Mouse (Mus musculus) liver, embryonic 13.5 days (tissue): Measurements from ENCODE around the gene Zfp936. TPM values are rescaled to one million over a fixed set of nuclear protein-coding genes. Genes with fewer than 3 reads are reported as not detected.
"Not testable (repeated sequence)": the region's sequence is repeated elsewhere in the genome, so short reads cannot be mapped to it uniquely, and the experiment has no call there.

ENCODE experiments used
- ATAC-seq: fragments of 200-750 bp; cut with Nextera tagmentation; 2 replicates; pipeline ENCODE4 v1.8.0; 2017; ENCODE audit warnings: low read depth, mild to moderate bottlenecking, moderate number of reproducible peaks, moderate library complexity
- DNase-seq: peaks from one replicate; pipeline ENCODE4 v3.0.0; 2022
- H3K27ac ChIP-seq: fragments of 300-500 bp; sonication (generic); 2 replicates; pipeline ENCODE4 v1.5.1; 2015; ENCODE audit warnings: moderate library complexity, mild to moderate bottlenecking, inconsistent platforms
- H3K27me3 ChIP-seq: fragments of 300-500 bp; sonication (generic); 2 replicates; pipeline ENCODE4 v1.6.1; 2015; ENCODE audit warnings: mild to moderate bottlenecking, inconsistent platforms
- H3K36me3 ChIP-seq: fragments of 300-500 bp; sonication (generic); 2 replicates; pipeline ENCODE4 v1.6.1; 2015; ENCODE audit warnings: mild to moderate bottlenecking, inconsistent platforms
- H3K4me1 ChIP-seq: fragments of 300-500 bp; sonication (generic); replicated peaks from 2 replicates; pipeline ENCODE4 v1.6.1; 2015; ENCODE audit warnings: inconsistent platforms
- H3K4me2 ChIP-seq: fragments of 300-500 bp; sonication (generic); 2 replicates; pipeline ENCODE4 v1.6.1; 2015; ENCODE audit warnings: inconsistent platforms, mild to moderate bottlenecking, moderate library complexity
- H3K4me3 ChIP-seq: fragments of 300-500 bp; sonication (generic); replicated peaks from 2 replicates; pipeline ENCODE4 v1.5.1; 2015; ENCODE audit warnings: mild to moderate bottlenecking, inconsistent platforms
- H3K9ac ChIP-seq: fragments of 300-500 bp; sonication (generic); 2 replicates; pipeline ENCODE4 v1.6.1; 2015; ENCODE audit warnings: mild to moderate bottlenecking, inconsistent platforms
- H3K9me3 ChIP-seq: fragments of 300-500 bp; sonication (generic); replicated peaks from 2 replicates; pipeline ENCODE4 v1.6.1; 2016; ENCODE audit warnings: inconsistent platforms
- WGBS: fragments of 180-500 bp; shearing (Covaris S2); methylation state at CpG from one replicate; pipeline ENCODE4 v1.1.7; 2015; ENCODE audit not compliant: insufficient replicate concordance; 5-methylcytosine and 5-hydroxymethylcytosine counted together
- microRNA-seq: library from miRNA; unstranded; fragments of <30 nt; microRNA quantifications from one replicate; pipeline ENCODE4, GENCODE M21; 2016
- polyA plus RNA-seq: library from polyadenylated mRNA; unstranded; fragments of >200 nt; fragmentation: Nextera tagmentation; extraction: Ambion mirVana; gene quantifications from 2 replicates; pipeline ENCODE4 v1.2.1, GENCODE M21; 2015

The Zfp936 gene
- not detected in 2 replicates for polyA plus RNA-seq

DNA sequence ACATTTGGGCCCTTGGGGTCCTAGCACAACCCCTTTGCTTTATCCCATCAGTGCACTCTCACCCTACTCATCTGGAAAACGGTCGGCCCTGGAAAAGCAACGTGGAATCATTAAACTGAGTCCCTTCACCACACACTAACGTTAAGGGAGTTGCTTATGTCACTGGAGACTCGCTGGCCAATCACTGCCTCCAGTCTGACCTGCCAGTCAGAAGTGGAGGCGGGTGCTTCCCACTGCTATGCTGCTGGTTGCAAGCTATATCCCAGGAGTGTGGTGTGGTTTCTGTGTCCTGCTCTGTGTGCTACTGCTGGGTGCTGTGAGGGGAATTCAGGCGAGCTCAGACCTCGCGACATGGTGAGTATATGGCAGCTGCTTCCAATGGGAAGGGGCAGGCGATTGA, at the start of gene Zfp936:
Gene Zfp936 (plus strand): TSS at position 301 of the 400 bp plus-strand sequence.
- H3K27me3 ChIP-seq, H3K9ac ChIP-seq, H3K9me3 ChIP-seq, ATAC-seq, H3K4me2 ChIP-seq, H3K4me1 ChIP-seq, H3K36me3 ChIP-seq, H3K4me3 ChIP-seq, H3K27ac ChIP-seq, DNase-seq: not testable (repeated sequence)
- WGBS: 66% methylated on average over 10 of the region's 10 CpGs

DNA sequence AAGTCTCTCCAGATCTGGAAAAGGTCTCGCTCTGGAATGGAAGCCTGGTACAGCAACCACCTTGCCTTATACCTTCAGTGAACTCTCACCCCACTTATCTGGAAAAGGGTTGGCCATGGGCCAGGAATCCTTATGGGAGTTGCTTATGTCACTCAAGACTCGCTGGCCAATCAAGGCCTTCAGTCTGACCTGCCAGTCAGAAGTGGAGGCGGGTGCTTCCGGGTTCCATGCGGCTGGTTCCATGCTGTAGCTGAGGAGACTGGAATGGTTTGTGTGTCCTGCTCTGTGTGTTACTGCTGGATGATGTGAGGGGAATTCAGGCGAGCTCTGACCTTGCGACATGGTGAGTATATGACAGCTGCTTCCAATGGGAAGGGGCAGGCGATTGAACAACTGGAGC, 36.2 kb upstream of the Zfp936 start:
- no peaks in the 10 kb centered on the region for H3K4me1 ChIP-seq
- WGBS: 76% methylated on average over 8 of the region's 8 CpGs
- H3K4me3 ChIP-seq: no peak overlapping the region
- H3K27ac ChIP-seq: no peak overlapping the region
- H3K4me2 ChIP-seq: no peak overlapping the region
- no peaks in the 10 kb centered on the region for H3K27me3 ChIP-seq
- H3K36me3 ChIP-seq: no peaks in the 10 kb centered on the region
- no peak overlapping the region for H3K9ac ChIP-seq
- DNase-seq (no peak), ATAC-seq (no peak)
- H3K9me3 ChIP-seq: no peaks in the 10 kb centered on the region; the same call in 1 of the 2 replicates

DNA sequence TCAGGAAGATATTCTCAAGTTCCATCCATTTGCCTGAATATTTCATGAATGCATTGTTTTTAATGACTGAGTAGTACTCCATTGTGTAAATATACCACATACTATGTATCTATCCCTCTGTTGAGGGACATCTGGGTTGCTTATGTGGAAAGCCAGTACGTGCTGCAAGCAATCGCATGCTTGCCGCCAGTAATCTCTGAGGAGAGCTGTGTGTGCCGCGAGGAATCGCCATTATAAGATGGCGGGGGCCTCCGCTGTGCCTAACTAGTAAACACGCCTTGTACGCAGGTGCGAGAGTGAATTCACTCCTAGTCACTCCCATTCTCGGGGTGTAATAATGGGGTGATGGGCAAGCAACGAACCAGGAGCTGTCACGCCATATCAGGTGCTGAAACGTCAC, 14.7 kb downstream of the Zfp936 start:
- not testable (repeated sequence) for H3K27me3 ChIP-seq, H3K4me1 ChIP-seq, ATAC-seq, H3K36me3 ChIP-seq, H3K9ac ChIP-seq, H3K4me3 ChIP-seq, DNase-seq, H3K27ac ChIP-seq, H3K4me2 ChIP-seq
- WGBS: 79% methylated on average over 15 of the region's 15 CpGs
- H3K9me3 ChIP-seq: peaks cover 21% of the 10 kb centered on the region

DNA sequence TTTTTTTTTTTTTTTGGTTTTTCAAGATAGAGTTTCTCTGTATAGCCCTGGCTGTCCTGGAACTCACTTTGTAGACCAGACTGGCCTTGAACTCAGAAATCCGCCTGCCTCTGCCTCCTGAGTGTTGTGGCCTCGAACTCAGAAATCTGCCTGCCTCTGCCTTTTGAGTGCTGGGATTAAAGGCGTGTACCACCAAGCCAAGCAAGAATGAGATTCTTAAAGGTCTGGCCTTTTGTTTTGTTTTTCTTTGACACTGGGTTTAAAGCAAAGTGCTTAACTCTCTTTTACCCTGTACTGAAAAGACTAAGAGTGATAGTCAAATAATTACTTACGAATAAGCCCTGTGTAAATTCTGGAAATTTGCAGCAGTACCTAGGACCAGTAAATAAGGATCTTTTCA, 50.1 kb downstream of the Zfp936 start:
- 43% methylated on average over 4 of the region's 4 CpGs for WGBS
- H3K4me3 ChIP-seq, H3K9ac ChIP-seq, DNase-seq, H3K27me3 ChIP-seq, H3K4me2 ChIP-seq, H3K36me3 ChIP-seq, ATAC-seq, H3K4me1 ChIP-seq, H3K27ac ChIP-seq: not testable (repeated sequence)
- peaks cover 24% of the 10 kb centered on the region for H3K9me3 ChIP-seq

DNA sequence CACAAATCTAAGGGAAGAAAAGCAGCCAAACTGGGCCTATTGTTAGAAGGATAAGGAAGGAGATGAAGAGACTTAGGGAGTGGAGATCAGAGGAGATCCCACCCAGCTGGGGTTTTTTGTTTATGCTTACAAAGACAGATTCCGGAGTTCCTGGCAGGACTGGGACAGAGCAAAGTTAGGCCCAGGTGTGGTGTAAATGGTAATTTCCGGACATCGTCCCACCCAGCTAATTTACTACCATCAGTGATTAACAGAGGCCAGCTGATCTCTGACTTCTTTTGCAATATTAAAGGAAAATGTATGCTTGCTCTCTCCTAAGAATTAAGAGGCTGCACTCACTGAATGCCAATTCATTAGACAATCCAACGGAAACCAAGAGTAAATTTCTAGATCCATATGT, 53.1 kb downstream of the Zfp936 start:
- H3K4me1 ChIP-seq: not testable (repeated sequence)
- 68% methylated on average over 4 of the region's 4 CpGs for WGBS

DNA sequence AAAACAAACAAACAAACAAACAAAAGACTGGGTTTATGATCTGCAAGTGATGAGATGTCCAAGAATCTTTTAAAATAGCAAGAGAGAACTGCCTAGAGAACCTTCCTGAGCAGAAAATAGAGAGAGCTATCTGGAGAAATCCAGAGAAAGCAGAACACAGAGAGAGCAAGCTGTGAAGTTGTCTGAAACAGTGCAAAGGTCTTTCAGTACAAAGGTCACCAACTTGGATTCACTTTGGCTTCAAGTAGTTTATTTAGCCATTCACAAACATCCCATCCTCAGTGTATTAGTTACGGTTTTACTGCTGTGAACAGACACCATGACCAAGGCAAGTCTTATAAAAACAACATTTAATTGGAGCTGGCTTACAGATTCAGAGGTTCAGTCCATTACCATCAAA, 53.8 kb downstream of the Zfp936 start:
- ATAC-seq, H3K27ac ChIP-seq, H3K9ac ChIP-seq, DNase-seq, H3K4me1 ChIP-seq, H3K4me3 ChIP-seq, H3K36me3 ChIP-seq, H3K27me3 ChIP-seq, H3K4me2 ChIP-seq: not testable (repeated sequence)
- whole genome bisulfite sequencing: 61% methylated on average over 1 of the region's 1 CpGs
- H3K9me3 ChIP-seq: peaks cover 36% of the 10 kb centered on the region

More for the DNA sequence above, 53.1 kb downstream of the Zfp936 start:
- not testable (repeated sequence) for ATAC-seq, H3K4me2 ChIP-seq, DNase-seq, H3K36me3 ChIP-seq, H3K27ac ChIP-seq, H3K4me3 ChIP-seq, H3K9ac ChIP-seq, H3K27me3 ChIP-seq
- H3K9me3 ChIP-seq: peaks cover 29% of the 10 kb centered on the region

DNA sequence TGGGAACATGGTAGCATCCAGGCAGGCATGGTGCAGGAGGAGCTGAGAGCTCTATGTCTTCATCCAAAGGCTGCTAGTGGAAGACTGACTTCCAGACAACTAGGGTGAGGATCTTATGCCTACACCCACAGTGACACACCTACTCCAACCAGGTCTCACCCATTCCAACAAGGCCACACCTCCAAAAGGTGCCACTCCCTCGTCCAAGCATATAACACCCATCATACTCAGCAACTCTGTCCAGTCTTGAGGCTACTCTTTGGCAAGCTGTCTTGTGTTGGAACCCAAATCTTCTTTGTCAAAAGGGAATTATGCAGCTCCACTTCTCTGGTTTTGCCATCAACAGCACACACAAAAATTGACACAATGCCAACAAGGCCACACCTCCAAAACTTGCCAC, 54.2 kb downstream of the Zfp936 start:
- not testable (repeated sequence) for H3K4me3 ChIP-seq, H3K27me3 ChIP-seq, H3K9ac ChIP-seq, ATAC-seq, H3K4me2 ChIP-seq, H3K27ac ChIP-seq, H3K4me1 ChIP-seq, DNase-seq, H3K36me3 ChIP-seq
- 9% methylated on average over 1 of the region's 1 CpGs for WGBS
- peaks cover 37% of the 10 kb centered on the region for H3K9me3 ChIP-seq

DNA sequence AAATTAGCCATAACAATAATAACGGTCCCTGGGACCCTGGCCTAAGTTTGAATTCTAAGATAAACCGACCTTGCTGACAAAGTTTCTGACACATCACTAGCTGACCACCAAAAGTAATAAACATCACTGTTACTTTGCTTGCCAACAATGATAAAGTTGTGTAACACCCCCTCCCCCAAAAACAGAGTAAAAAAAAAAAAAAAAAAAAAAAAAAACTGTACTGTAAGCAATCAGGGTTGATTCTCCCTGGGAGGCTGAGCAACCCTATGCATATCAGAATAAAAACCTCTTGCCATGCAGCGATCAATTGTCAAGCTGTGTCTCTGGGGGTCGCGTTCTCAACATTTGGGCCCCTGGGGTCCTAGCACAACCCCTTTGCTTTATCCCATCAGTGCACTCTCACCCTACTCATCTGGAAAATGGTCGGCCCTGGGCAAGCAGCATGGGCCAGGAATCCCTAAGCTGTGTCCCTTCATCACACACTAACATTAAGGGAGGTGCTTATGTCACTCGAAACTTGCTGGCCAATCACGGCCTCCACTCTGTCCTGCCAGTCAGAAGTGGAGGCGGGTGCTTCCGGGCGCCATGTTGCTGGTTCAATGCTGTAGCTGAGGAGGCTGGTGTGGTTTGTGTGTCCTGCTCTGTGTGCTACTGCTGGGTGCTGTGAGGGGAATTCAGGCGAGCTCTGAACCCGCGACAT, 63.1 kb downstream of the Zfp936 start:
- H3K27ac ChIP-seq: no peak overlapping the region
- DNase-seq: no peak
- WGBS: 68% methylated on average over 14 of the region's 14 CpGs
- no peak overlapping the region for H3K4me2 ChIP-seq
- H3K27me3 ChIP-seq: no peaks in the 10 kb centered on the region
- ATAC-seq: no peak
- no peaks in the 10 kb centered on the region for H3K36me3 ChIP-seq
- no peak overlapping the region for H3K9ac ChIP-seq
- peaks cover 37% of the 10 kb centered on the region for H3K9me3 ChIP-seq
- no peaks in the 10 kb centered on the region for H3K4me1 ChIP-seq
- H3K4me3 ChIP-seq: no peak overlapping the region

DNA sequence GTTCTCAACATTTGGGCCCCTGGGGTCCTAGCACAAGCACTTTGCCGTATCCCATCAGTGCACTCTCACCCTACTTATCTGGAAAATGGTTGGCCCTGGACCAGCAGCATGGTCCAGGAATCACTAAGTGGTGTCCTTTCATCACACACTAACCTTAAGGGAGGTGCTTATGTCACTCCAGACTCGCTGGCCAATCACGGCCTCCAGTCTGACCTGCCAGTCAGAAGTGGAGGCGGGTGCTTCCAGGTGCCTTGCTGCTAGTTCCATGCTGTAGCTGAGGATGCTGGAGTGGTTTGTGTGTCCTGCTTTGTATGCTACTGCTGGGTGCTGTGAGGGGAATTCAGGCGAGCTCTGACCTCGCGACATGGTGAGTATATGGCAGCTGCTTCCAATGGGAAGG, 99.8 kb downstream of the Zfp936 start:
- not testable (repeated sequence) for H3K27ac ChIP-seq, H3K4me2 ChIP-seq, H3K9ac ChIP-seq, H3K27me3 ChIP-seq, DNase-seq, ATAC-seq, H3K4me1 ChIP-seq, H3K4me3 ChIP-seq, H3K9me3 ChIP-seq, H3K36me3 ChIP-seq
- 65% methylated on average over 7 of the region's 7 CpGs for WGBS

Small RNA genes within 50 kb of the gene (microRNA-seq; reads per million reads assigned to microRNA genes)
- not detected for gene Gm22707

Other genes with a start within 250 kb of the Zfp936 start
- gene Gm2381, start 247.0 kb upstream of the Zfp936 start, polyA plus RNA-seq: not detected in 2 replicates
- not detected in 2 replicates for gene Vmn2r63, start 180.4 kb upstream of the Zfp936 start, polyA plus RNA-seq
- not detected in 2 replicates for gene Gm9268, start 95.5 kb upstream of the Zfp936 start, polyA plus RNA-seq
- 4.1 and 5.8 TPM in 2 replicates for gene Zfp715, start 199.1 kb downstream of the Zfp936 start, polyA plus RNA-seq
- gene Siglecf, start 237.1 kb downstream of the Zfp936 start, polyA plus RNA-seq: 2.0 and 2.2 TPM in 2 replicates